Mouse (Mus musculus): ENCODE measurements at regions not wholly inside any gene's neighbourhood (a gene's known extent, or its start where the extent isn't known, plus 50 kb on each side); places are given as distances from the start of the nearest gene placed in this dataset.

DNA sequence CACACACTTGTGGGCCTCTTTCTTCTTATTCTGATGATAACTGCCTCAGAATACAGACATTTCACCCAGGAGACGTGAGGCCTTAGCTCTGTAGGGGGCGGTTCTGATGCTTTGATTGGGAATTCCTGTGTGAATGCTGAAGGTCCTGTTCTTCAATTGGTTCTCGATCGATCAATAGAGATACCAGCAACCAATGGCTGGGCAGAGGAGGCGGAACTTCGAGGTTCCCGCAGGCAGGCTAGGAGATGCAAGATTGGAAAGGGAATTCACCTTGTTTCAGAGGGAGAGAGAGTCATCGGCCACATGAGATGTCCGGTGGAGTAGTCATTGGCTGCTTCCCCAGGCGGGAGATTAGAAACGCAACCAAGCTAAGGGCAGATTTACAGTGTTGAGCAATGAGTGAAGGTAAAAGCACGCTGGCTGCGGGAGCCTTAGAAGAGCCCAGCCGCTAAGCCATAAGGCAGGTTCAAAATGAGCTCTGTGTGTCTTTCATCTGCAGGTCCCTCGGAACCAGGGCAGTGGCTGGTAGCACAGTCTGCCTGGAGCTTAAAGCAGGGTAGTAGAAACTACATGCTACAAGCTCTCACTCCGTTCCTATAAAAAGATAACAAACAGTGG is 83.5 kb upstream of the Xcl1 start:
- TF ChIP-seq CTCF (IDR thresholded peaks at IDR 0.05; ENCODE audit: low read depth, low read length): no peak
- no peak for TF ChIP-seq POLR2A (IDR thresholded peaks at IDR 0.05; ENCODE audit: borderline replicate concordance, low read depth, low read length)

Measured in bone marrow macrophage, adult 2 months (primary cell).